ENCODE assay signal across 8 mouse cellular contexts in genomic region chr14:30573983-30574584, GRCm38 (mm10). TPM values are rescaled to one million over a fixed set of nuclear protein-coding genes. Genes with fewer than 3 reads are reported as not detected.
DNase-seq lines count a peak whose midpoint lies in the region; ATAC-seq lines count a peak whose summit lies in the region.

No protein-coding gene starts in this region.

- peaks cover 2% of the 10 kb centered on the region; the same call in 1 of the 2 replicates for H3K4me1 ChIP-seq in hindbrain, embryonic 10.5 days (replicated peaks)
- H3K4me1 ChIP-seq in hindbrain, embryonic 12.5 days = no peaks in the 10 kb centered on the region
- H3K4me1 ChIP-seq in limb, embryonic 12.5 days (replicated peaks) = 0 out of 2 replicates have a peak, but pooled peaks cover 9% of the 10 kb centered on the region
- no peaks in the 10 kb centered on the region for H3K4me1 ChIP-seq in midbrain, embryonic 13.5 days (replicated peaks)

- WGBS in hindbrain, embryonic 10.5 days = 71% methylated on average over 6 of the region's 6 CpGs
- WGBS in hindbrain, embryonic 12.5 days = 75% methylated on average over 6 of the region's 6 CpGs
- 69% methylated on average over 6 of the region's 6 CpGs for whole genome bisulfite sequencing in limb, embryonic 12.5 days
- 75% methylated on average over 6 of the region's 6 CpGs for WGBS in midbrain, embryonic 13.5 days

- no peaks in the 10 kb centered on the region for H3K27me3 ChIP-seq in hindbrain, embryonic 10.5 days (ENCODE audit: insufficient read depth, poor library complexity, severe bottlenecking)
- no peaks in the 10 kb centered on the region for H3K27me3 ChIP-seq in hindbrain, embryonic 12.5 days
- H3K27me3 ChIP-seq in limb, embryonic 12.5 days = no peaks in the 10 kb centered on the region
- no peaks in the 10 kb centered on the region for H3K27me3 ChIP-seq in midbrain, embryonic 13.5 days

- ATAC-seq in hindbrain, embryonic 12.5 days (ENCODE audit: low FRiP score) = no peak; the same call in 1 of the 2 replicates
- peak; percentile 16; the same call in 1 of the 2 replicates for ATAC-seq in limb, embryonic 12.5 days (ENCODE audit: insufficient number of reproducible peaks, insufficient read depth, low FRiP score, low TSS enrichment, low read depth)
- ATAC-seq in midbrain, embryonic 13.5 days = peak; percentile 66

- no peak overlapping the region for H3K4me2 ChIP-seq in hindbrain, embryonic 12.5 days (replicated peaks)
- H3K4me2 ChIP-seq in limb, embryonic 12.5 days = no peak overlapping the region
- H3K4me2 ChIP-seq in midbrain, embryonic 13.5 days (replicated peaks) = no peak overlapping the region

- peak; percentile 70 for DNase-seq in hindbrain, embryonic 10.5 days (ENCODE audit: low spot score)
- DNase-seq in cerebellum, postnatal 36 days = peak; percentile 75 to 83
- peak; percentile 79 for DNase-seq in gastrocnemius, adult 18-20 months (ENCODE audit: low spot score)
- peak; percentile 67 to 85 for DNase-seq in kidney, adult 8-10 months
- peak; percentile 69 for DNase-seq in spleen, adult 12 weeks (ENCODE audit: low spot score)

- H3K27ac ChIP-seq in hindbrain, embryonic 10.5 days = no peak overlapping the region
- H3K27ac ChIP-seq in hindbrain, embryonic 12.5 days = no peak overlapping the region
- peak overlapping the region; percentile 50; the same call in 1 of the 2 replicates for H3K27ac ChIP-seq in limb, embryonic 12.5 days
- no peak overlapping the region for H3K27ac ChIP-seq in midbrain, embryonic 13.5 days

- H3K9ac ChIP-seq in hindbrain, embryonic 12.5 days = no peak overlapping the region
- no peak overlapping the region for H3K9ac ChIP-seq in limb, embryonic 12.5 days (replicated peaks)
- H3K9ac ChIP-seq in midbrain, embryonic 13.5 days (replicated peaks) = no peak overlapping the region

- H3K36me3 ChIP-seq in hindbrain, embryonic 10.5 days = peaks cover 76% of the 10 kb centered on the region
- peaks cover 65% of the 10 kb centered on the region for H3K36me3 ChIP-seq in hindbrain, embryonic 12.5 days
- peaks cover 72% of the 10 kb centered on the region for H3K36me3 ChIP-seq in limb, embryonic 12.5 days
- H3K36me3 ChIP-seq in midbrain, embryonic 13.5 days = peaks cover 62% of the 10 kb centered on the region

- H3K4me3 ChIP-seq in hindbrain, embryonic 10.5 days = no peak overlapping the region
- H3K4me3 ChIP-seq in hindbrain, embryonic 12.5 days = no peak overlapping the region
- H3K4me3 ChIP-seq in limb, embryonic 12.5 days (replicated peaks) = no peak overlapping the region
- no peak overlapping the region for H3K4me3 ChIP-seq in midbrain, embryonic 13.5 days (replicated peaks)

- no peaks in the 10 kb centered on the region for H3K9me3 ChIP-seq in hindbrain, embryonic 10.5 days
- H3K9me3 ChIP-seq in hindbrain, embryonic 12.5 days (replicated peaks) = no peaks in the 10 kb centered on the region
- H3K9me3 ChIP-seq in limb, embryonic 12.5 days = no peaks in the 10 kb centered on the region
- H3K9me3 ChIP-seq in midbrain, embryonic 13.5 days = no peaks in the 10 kb centered on the region

RNA-seq across cellular contexts. Expression of gene Tkt, which starts 25.9 kb away (rescaled TPM):
- polyA plus RNA-seq in hindbrain, embryonic 10.5 days (2016; fragmentation: Nextera tagmentation; extraction: Ambion mirVana) = 285 and 314 TPM in 2 replicates
- polyA plus RNA-seq in hindbrain, embryonic 12.5 days (2016; fragmentation: Nextera tagmentation; extraction: Ambion mirVana) = 210 and 216 TPM in 2 replicates
- 10 to 100 TPM; 10.8 to 10.9 TPM for total RNA-seq in gastrocnemius, adult 18-20 months (2021)
- 242 and 244 TPM in 2 replicates for polyA plus RNA-seq in limb, embryonic 12.5 days (2016; fragmentation: Nextera tagmentation; extraction: Ambion mirVana)
- polyA plus RNA-seq in midbrain, embryonic 13.5 days (2015; fragmentation: Nextera tagmentation; extraction: Ambion mirVana) = 210 and 213 TPM in 2 replicates

RNA-seq across cellular contexts. Expression of gene Prkcd, which starts 51.9 kb away (rescaled TPM):
- 28.7 and 35.4 TPM in 2 replicates for polyA plus RNA-seq in hindbrain, embryonic 10.5 days (2016; fragmentation: Nextera tagmentation; extraction: Ambion mirVana)
- 42.3 and 44.2 TPM in 2 replicates for polyA plus RNA-seq in hindbrain, embryonic 12.5 days (2016; fragmentation: Nextera tagmentation; extraction: Ambion mirVana)
- 10 to 100 TPM in 1 of 2 experiments, 1 to 10 TPM in 1; 7.8 to 10.4 TPM for total RNA-seq in gastrocnemius, adult 18-20 months (2021)
- polyA plus RNA-seq in limb, embryonic 12.5 days (2016; fragmentation: Nextera tagmentation; extraction: Ambion mirVana) = 54.1 and 56.2 TPM in 2 replicates
- polyA plus RNA-seq in midbrain, embryonic 13.5 days (2015; fragmentation: Nextera tagmentation; extraction: Ambion mirVana) = 14.5 and 17.4 TPM in 2 replicates
